Comparison of ENCODE assay signal across 9 mouse cellular contexts in genomic region chr13:56678188-56678787, GRCm38 (mm10). TPM values are rescaled to one million over a fixed set of nuclear protein-coding genes. Genes with fewer than 3 reads are reported as not detected.
DNase-seq lines count a peak whose midpoint lies in the region; ATAC-seq lines count a peak whose summit lies in the region.
"Had no signal": no experiment of that assay in that cellular context is flagged by ENCODE, and none has a peak within 500 bp of the region (broad histone marks: within the 10 kb centered on the region; RNA-seq: fewer than 3 reads in every experiment).

No protein-coding gene starts in this region.

- no peak for ATAC-seq in midbrain, embryonic 15.5 days (replicated peaks)
- ATAC-seq in heart, embryonic 16.5 days (replicated peaks; ENCODE audit: extremely low read depth, insufficient read depth, low FRiP score) = peak; percentile 85
- ATAC-seq in stomach, embryonic 15.5 days (ENCODE audit: insufficient read depth, low FRiP score, low read depth) = peak; percentile 61
- no peak for ATAC-seq in inflammation-experienced regulatory T-cells, adult 6 months

- H3K36me3 ChIP-seq in midbrain, embryonic 10.5 days = no peaks in the 10 kb centered on the region
- H3K36me3 ChIP-seq in midbrain, embryonic 15.5 days (replicated peaks) = no peaks in the 10 kb centered on the region
- no peaks in the 10 kb centered on the region for H3K36me3 ChIP-seq in heart, embryonic 16.5 days (ENCODE audit: control insufficient read depth, insufficient read depth)
- H3K36me3 ChIP-seq in stomach, embryonic 15.5 days = no peaks in the 10 kb centered on the region
- H3K36me3 ChIP-seq: G1E had no signal

- H3K9me3 ChIP-seq in midbrain, embryonic 10.5 days (replicated peaks) = no peaks in the 10 kb centered on the region
- no peaks in the 10 kb centered on the region for H3K9me3 ChIP-seq in midbrain, embryonic 15.5 days
- no peaks in the 10 kb centered on the region for H3K9me3 ChIP-seq in heart, embryonic 16.5 days (replicated peaks; ENCODE audit: control insufficient read depth, low read length)
- H3K9me3 ChIP-seq in stomach, embryonic 15.5 days = no peaks in the 10 kb centered on the region

- peak overlapping the region; percentile 74 for H3K27ac ChIP-seq in midbrain, embryonic 10.5 days (replicated peaks)
- no peak overlapping the region for H3K27ac ChIP-seq in midbrain, embryonic 15.5 days
- peak overlapping the region; percentile 74 for H3K27ac ChIP-seq in heart, embryonic 16.5 days (ENCODE audit: low read length)
- peak overlapping the region; percentile 72 for H3K27ac ChIP-seq in stomach, embryonic 15.5 days

- H3K27me3 ChIP-seq in midbrain, embryonic 10.5 days (ENCODE audit: low read depth, poor library complexity, severe bottlenecking) = no peaks in the 10 kb centered on the region
- no peaks in the 10 kb centered on the region for H3K27me3 ChIP-seq in midbrain, embryonic 15.5 days (replicated peaks)
- H3K27me3 ChIP-seq in heart, embryonic 16.5 days (ENCODE audit: control insufficient read depth, insufficient read depth, low read length) = 0 out of 2 replicates have a peak, but pooled peaks cover 2% of the 10 kb centered on the region
- H3K27me3 ChIP-seq in stomach, embryonic 15.5 days (replicated peaks) = no peaks in the 10 kb centered on the region

- H3K4me2 ChIP-seq in midbrain, embryonic 15.5 days = no peak overlapping the region
- H3K4me2 ChIP-seq in heart, embryonic 16.5 days (ENCODE audit: low read depth, low read length) = peak overlapping the region; percentile 3; the same call in 1 of the 2 replicates
- H3K4me2 ChIP-seq in stomach, embryonic 15.5 days = no peak overlapping the region; the same call in 1 of the 2 replicates

- no peak overlapping the region for H3K4me3 ChIP-seq in midbrain, embryonic 10.5 days
- no peak overlapping the region for H3K4me3 ChIP-seq in midbrain, embryonic 15.5 days
- no peak overlapping the region for H3K4me3 ChIP-seq in heart, embryonic 16.5 days (ENCODE audit: low read length)
- H3K4me3 ChIP-seq in stomach, embryonic 15.5 days (replicated peaks) = no peak overlapping the region

- no peak overlapping the region for H3K9ac ChIP-seq in midbrain, embryonic 15.5 days
- no peak overlapping the region for H3K9ac ChIP-seq in heart, embryonic 16.5 days (ENCODE audit: low read length)
- no peak overlapping the region for H3K9ac ChIP-seq in stomach, embryonic 15.5 days

- peak; percentile 32 for DNase-seq in midbrain, embryonic 10.5 days (ENCODE audit: low spot score)
- DNase-seq in kidney, postnatal 4 days = peak; percentile 62 to 71
- DNase-seq in right cerebral cortex, postnatal 14 days = no peak
- DNase-seq in left cerebral cortex, postnatal 25 days (ENCODE audit: low spot score in 2 of 2) = no peak

- H3K4me1 ChIP-seq in midbrain, embryonic 10.5 days = peaks cover 23% of the 10 kb centered on the region
- H3K4me1 ChIP-seq in midbrain, embryonic 15.5 days = no peaks in the 10 kb centered on the region
- H3K4me1 ChIP-seq in heart, embryonic 16.5 days (ENCODE audit: control insufficient read depth, insufficient read depth, low read length) = peaks cover 19% of the 10 kb centered on the region
- H3K4me1 ChIP-seq in stomach, embryonic 15.5 days = peaks cover 15% of the 10 kb centered on the region

- intact Hi-C loops in left cerebral cortex, postnatal 25 days (cut with DNase I) = no loop called here

- 48% methylated on average over 10 of the region's 10 CpGs for WGBS in midbrain, embryonic 10.5 days
- 32% methylated on average over 10 of the region's 10 CpGs for WGBS in midbrain, embryonic 15.5 days
- 22% methylated on average over 10 of the region's 10 CpGs for WGBS in heart, embryonic 16.5 days
- 23% methylated on average over 10 of the region's 10 CpGs for WGBS in stomach, embryonic 15.5 days

RNA-seq across cellular contexts. Expression of gene Smad5, which starts 24.5 kb away (rescaled TPM):
- 30.6 and 35.9 TPM in 2 replicates for polyA plus RNA-seq in midbrain, embryonic 10.5 days (2016; fragmentation: Nextera tagmentation; extraction: Ambion mirVana)
- polyA plus RNA-seq in midbrain, embryonic 15.5 days (2015; fragmentation: Nextera tagmentation; extraction: Ambion mirVana) = 20.8 and 21.2 TPM in 2 replicates
- 16.7 and 16.9 TPM in 2 replicates for polyA plus RNA-seq in heart, embryonic 16.5 days (2015; fragmentation: Nextera tagmentation; extraction: Ambion mirVana)
- polyA plus RNA-seq in stomach, embryonic 15.5 days (2015; fragmentation: Nextera tagmentation; extraction: Ambion mirVana) = 23.5 and 25.6 TPM in 2 replicates
- total RNA-seq in left cerebral cortex, postnatal 25 days (2021) = 10 to 100 TPM; 20.2 to 20.3 TPM
- 10 to 100 TPM in 2 of 3 experiments, 1 to 10 TPM in 1; 7.3 to 10.6 (median 10.5) TPM for polyA plus RNA-seq in inflammation-experienced regulatory T-cells, adult 6 months (2017; shearing (Covaris generic))

Comparison
In these comparisons a context has a peak if more than half of its experiments do, and no peak if none do; other contexts are left out.
1. DNase-seq: peak in midbrain, embryonic 10.5 days (single experiment) and kidney, postnatal 4 days (2 of 2); none in right cerebral cortex, postnatal 14 days (single experiment) and left cerebral cortex, postnatal 25 days (0 of 2).
2. ATAC-seq: peak in heart, embryonic 16.5 days (single experiment) and stomach, embryonic 15.5 days (single experiment); none in midbrain, embryonic 15.5 days (single experiment) and inflammation-experienced regulatory T-cells, adult 6 months (single experiment).